Mouse (Mus musculus): ENCODE measurements around the gene Zfp956.

DNA sequence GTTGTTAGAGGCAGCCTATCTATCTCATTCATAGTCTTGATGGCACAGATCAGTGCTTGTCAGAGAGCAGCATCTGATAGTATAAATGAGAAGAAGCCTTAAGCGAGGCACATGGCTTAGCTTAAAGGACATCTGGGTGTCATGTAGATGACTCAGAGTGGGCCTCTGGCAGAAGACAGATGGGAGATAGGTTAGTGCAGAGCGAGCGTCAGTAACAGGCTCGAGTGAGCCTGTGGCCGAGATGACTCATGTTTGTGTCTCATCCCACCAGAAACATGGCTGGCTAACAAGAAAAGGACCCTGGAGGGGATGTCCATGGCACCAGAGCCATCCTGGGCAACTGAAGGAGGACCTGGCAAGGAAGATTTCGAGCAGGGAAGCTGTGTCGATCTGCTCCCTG lies 9.9 kb downstream of the Zfp956 start:
- TF ChIP-seq CTCF (IDR thresholded peaks at IDR 0.05; ENCODE audit: low read depth) (no peak), EP300 (optimal IDR thresholded peaks at IDR 0.05) (no peak)

Data from stomach, postnatal 0 days (tissue).